Mouse (Mus musculus) forebrain, embryonic 13.5 days (tissue): ENCODE measurements at regions not wholly inside any gene's neighbourhood (a gene's known extent, or its start where the extent isn't known, plus 50 kb on each side); places are given as distances from the start of the nearest gene placed in this dataset.
"Not testable (repeated sequence)": the region's sequence is repeated elsewhere in the genome, so short reads cannot be mapped to it uniquely, and the experiment has no call there.

ENCODE experiments used
- ATAC-seq: fragments of 200-750 bp; cut with Nextera tagmentation; 2 replicates; pipeline ENCODE4 v1.8.0; 2017
- H3K27ac ChIP-seq: fragments of 300-500 bp; sonication (generic); 2 replicates; pipeline ENCODE4 v1.5.1; 2015; ENCODE audit warnings: inconsistent platforms, mild to moderate bottlenecking, moderate library complexity
- H3K27me3 ChIP-seq: fragments of 300-500 bp; sonication (generic); 2 replicates; pipeline ENCODE4 v1.6.1; 2015; ENCODE audit warnings: mild to moderate bottlenecking, inconsistent platforms
- H3K36me3 ChIP-seq: fragments of 300-500 bp; sonication (generic); 2 replicates; pipeline ENCODE4 v1.6.1; 2015; ENCODE audit warnings: mild to moderate bottlenecking, inconsistent platforms; ENCODE audit not compliant: poor library complexity, severe bottlenecking
- H3K4me1 ChIP-seq: fragments of 300-500 bp; sonication (generic); 2 replicates; pipeline ENCODE4 v1.6.1; 2015; ENCODE audit warnings: inconsistent platforms
- H3K4me2 ChIP-seq: fragments of 300-500 bp; sonication (generic); 2 replicates; pipeline ENCODE4 v1.6.1; 2015; ENCODE audit warnings: inconsistent platforms, mild to moderate bottlenecking, moderate library complexity
- H3K4me3 ChIP-seq: fragments of 300-500 bp; sonication (generic); 2 replicates; pipeline ENCODE4 v1.5.1; 2015; ENCODE audit warnings: mild to moderate bottlenecking, inconsistent platforms
- H3K9ac ChIP-seq: fragments of 300-500 bp; sonication (generic); 2 replicates; pipeline ENCODE4 v1.6.1; 2015; ENCODE audit warnings: mild to moderate bottlenecking, inconsistent platforms
- H3K9me3 ChIP-seq: fragments of 300-500 bp; sonication (generic); replicated peaks from 2 replicates; pipeline ENCODE4 v1.6.1; 2016; ENCODE audit warnings: inconsistent platforms
- WGBS: fragments of 180-500 bp; shearing (Covaris S2); methylation state at CpG from one replicate; pipeline ENCODE4 v1.1.7; 2015; 5-methylcytosine and 5-hydroxymethylcytosine counted together

GRCm38 (mm10) chr7:77200903-77201302 lies 971.2 kb downstream of the Agbl1 start:
- H3K4me2 ChIP-seq, H3K4me3 ChIP-seq, H3K9me3 ChIP-seq, H3K36me3 ChIP-seq, ATAC-seq, H3K9ac ChIP-seq, H3K4me1 ChIP-seq, H3K27ac ChIP-seq, H3K27me3 ChIP-seq: not testable (repeated sequence)
- WGBS: 95% methylated on average over 2 of the region's 2 CpGs

GRCm38 (mm10) chr7:77205604-77206003 lies 975.9 kb downstream of the Agbl1 start:
- no peaks in the 10 kb centered on the region for H3K36me3 ChIP-seq
- no peaks in the 10 kb centered on the region for H3K27me3 ChIP-seq
- WGBS: 82% methylated on average over 3 of the region's 3 CpGs
- H3K4me1 ChIP-seq: no peaks in the 10 kb centered on the region
- H3K9me3 ChIP-seq: no peaks in the 10 kb centered on the region
- H3K9ac ChIP-seq: no peak overlapping the region
- H3K27ac ChIP-seq: no peak overlapping the region
- no peak overlapping the region for H3K4me3 ChIP-seq
- no peak overlapping the region for H3K4me2 ChIP-seq
- peak; percentile 51; the same call in 1 of the 2 replicates for ATAC-seq

- H3K27me3 ChIP-seq: no peaks in the 10 kb centered on the region
- H3K27ac ChIP-seq: no peak overlapping the region
- H3K36me3 ChIP-seq: no peaks in the 10 kb centered on the region
- no peak overlapping the region for H3K4me2 ChIP-seq
- H3K4me1 ChIP-seq: no peaks in the 10 kb centered on the region
- H3K4me3 ChIP-seq: no peak overlapping the region
- no peak overlapping the region for H3K9ac ChIP-seq
- H3K9me3 ChIP-seq: no peaks in the 10 kb centered on the region
- WGBS: 67% methylated on average over 1 of the region's 1 CpGs
- no peak for ATAC-seq
Observed at GRCm38 (mm10) chr7:77249391-77249790, 1019.7 kb downstream of the Agbl1 start.

- Histone ChIP-seq H3K4me3 (no peak overlapping the region), H3K9me3 (no peaks in the 10 kb centered on the region), H3K27ac (no peak overlapping the region), H3K4me1 (no peaks in the 10 kb centered on the region), H3K4me2 (no peak overlapping the region), H3K9ac (no peak overlapping the region), H3K36me3 (no peaks in the 10 kb centered on the region), H3K27me3 (no peaks in the 10 kb centered on the region)
- ATAC-seq: no peak
- 85% methylated on average over 4 of the region's 4 CpGs for WGBS
Observed at GRCm38 (mm10) chr7:77287657-77288056, 1058.0 kb downstream of the Agbl1 start.

- no peak overlapping the region for H3K4me3 ChIP-seq
- H3K9ac ChIP-seq: no peak overlapping the region
- H3K27me3 ChIP-seq: 0 out of 2 replicates have a peak, but pooled peaks cover 5% of the 10 kb centered on the region
- no peaks in the 10 kb centered on the region for H3K36me3 ChIP-seq
- H3K4me1 ChIP-seq: peaks cover 9% of the 10 kb centered on the region
- no peaks in the 10 kb centered on the region for H3K9me3 ChIP-seq
- peak; percentile 59; the same call in 1 of the 2 replicates for ATAC-seq
- no peak overlapping the region for H3K4me2 ChIP-seq
- no peak overlapping the region for H3K27ac ChIP-seq
- WGBS: 4% methylated on average over 5 of the region's 5 CpGs
Observed at GRCm38 (mm10) chr7:77294984-77295642, 1065.4 kb downstream of the Agbl1 start.

- ATAC-seq: no peak
- Histone ChIP-seq H3K9me3 (no peaks in the 10 kb centered on the region), H3K27ac (no peak overlapping the region), H3K27me3 (peaks cover 18% of the 10 kb centered on the region), H3K4me1 (no peaks in the 10 kb centered on the region), H3K9ac (no peak overlapping the region), H3K4me2 (no peak overlapping the region), H3K36me3 (no peaks in the 10 kb centered on the region), H3K4me3 (no peak overlapping the region)
- 35% methylated on average over 3 of the region's 3 CpGs for WGBS
Observed at GRCm38 (mm10) chr7:77303227-77303626, 1073.5 kb downstream of the Agbl1 start.

GRCm38 (mm10) chr7:77303935-77304334 lies 1074.2 kb downstream of the Agbl1 start:
- no peak overlapping the region for H3K4me3 ChIP-seq
- ATAC-seq: 0 out of 2 replicates have a peak, but pooled peaks have one; percentile 43

GRCm38 (mm10) chr7:77305471-77305870 lies 1075.8 kb downstream of the Agbl1 start:
- peaks cover 12% of the 10 kb centered on the region for H3K27me3 ChIP-seq
- no peak for ATAC-seq
- no peak overlapping the region for H3K4me2 ChIP-seq
- H3K4me3 ChIP-seq: no peak overlapping the region
- 75% methylated on average over 3 of the region's 3 CpGs for whole genome bisulfite sequencing
- H3K9me3 ChIP-seq: no peaks in the 10 kb centered on the region
- H3K27ac ChIP-seq: no peak overlapping the region
- no peaks in the 10 kb centered on the region for H3K36me3 ChIP-seq
- H3K9ac ChIP-seq: no peak overlapping the region
- no peaks in the 10 kb centered on the region for H3K4me1 ChIP-seq

More at GRCm38 (mm10) chr7:77303935-77304334, 1074.2 kb downstream of the Agbl1 start:
- WGBS: 9% methylated on average over 5 of the region's 11 CpGs
- Histone ChIP-seq H3K9ac (no peak overlapping the region), H3K9me3 (no peaks in the 10 kb centered on the region), H3K36me3 (no peaks in the 10 kb centered on the region), H3K27me3 (peaks cover 12% of the 10 kb centered on the region), H3K4me2 (peak overlapping the region; percentile 33), H3K4me1 (no peaks in the 10 kb centered on the region), H3K27ac (no peak overlapping the region)

GRCm38 (mm10) chr7:77311661-77312060 lies 1082.0 kb downstream of the Agbl1 start:
- no peaks in the 10 kb centered on the region for H3K27me3 ChIP-seq
- H3K27ac ChIP-seq: no peak overlapping the region
- no peak overlapping the region for H3K4me3 ChIP-seq
- 0 out of 2 replicates have a peak, but pooled peaks have one; percentile 51 for ATAC-seq
- H3K4me2 ChIP-seq: no peak overlapping the region
- H3K9me3 ChIP-seq: no peaks in the 10 kb centered on the region
- H3K36me3 ChIP-seq: no peaks in the 10 kb centered on the region
- H3K4me1 ChIP-seq: no peaks in the 10 kb centered on the region
- H3K9ac ChIP-seq: no peak overlapping the region
- WGBS: 73% methylated on average over 2 of the region's 2 CpGs

GRCm38 (mm10) chr7:77325140-77325539 lies 1095.5 kb downstream of the Agbl1 start:
- Histone ChIP-seq H3K9ac (no peak overlapping the region), H3K9me3 (no peaks in the 10 kb centered on the region), H3K36me3 (no peaks in the 10 kb centered on the region), H3K4me3 (no peak overlapping the region), H3K27me3 (no peaks in the 10 kb centered on the region), H3K27ac (no peak overlapping the region), H3K4me2 (no peak overlapping the region), H3K4me1 (no peaks in the 10 kb centered on the region)
- ATAC-seq: peak; percentile 48; the same call in 1 of the 2 replicates
- whole genome bisulfite sequencing: 80% methylated on average over 2 of the region's 2 CpGs

- 94% methylated on average over 3 of the region's 3 CpGs for WGBS
- Histone ChIP-seq H3K27ac (no peak overlapping the region), H3K9me3 (no peaks in the 10 kb centered on the region), H3K4me1 (no peaks in the 10 kb centered on the region), H3K36me3 (no peaks in the 10 kb centered on the region), H3K27me3 (no peaks in the 10 kb centered on the region), H3K9ac (no peak overlapping the region), H3K4me2 (no peak overlapping the region), H3K4me3 (no peak overlapping the region)
- no peak for ATAC-seq
Observed at GRCm38 (mm10) chr7:77326836-77327235, 1097.1 kb downstream of the Agbl1 start.

GRCm38 (mm10) chr7:77327516-77327915 lies 1097.8 kb downstream of the Agbl1 start:
- no peak overlapping the region for H3K27ac ChIP-seq
- no peak overlapping the region for H3K4me2 ChIP-seq
- H3K4me1 ChIP-seq: no peaks in the 10 kb centered on the region
- H3K4me3 ChIP-seq: no peak overlapping the region
- no peaks in the 10 kb centered on the region for H3K27me3 ChIP-seq
- H3K9ac ChIP-seq: no peak overlapping the region
- H3K9me3 ChIP-seq: no peaks in the 10 kb centered on the region
- no peak for ATAC-seq
- WGBS: 81% methylated on average over 2 of the region's 2 CpGs
- H3K36me3 ChIP-seq: no peaks in the 10 kb centered on the region

GRCm38 (mm10) chr7:77338630-77339029 lies 1108.9 kb downstream of the Agbl1 start:
- no peaks in the 10 kb centered on the region for H3K36me3 ChIP-seq
- peak; percentile 59 for ATAC-seq
- H3K4me2 ChIP-seq: no peak overlapping the region
- WGBS: 60% methylated on average over 4 of the region's 4 CpGs
- no peak overlapping the region for H3K9ac ChIP-seq
- H3K27ac ChIP-seq: no peak overlapping the region
- no peak overlapping the region for H3K4me3 ChIP-seq
- no peaks in the 10 kb centered on the region for H3K4me1 ChIP-seq
- no peaks in the 10 kb centered on the region for H3K27me3 ChIP-seq
- H3K9me3 ChIP-seq: no peaks in the 10 kb centered on the region
